ENCODE assay signal across 14 mouse cellular contexts in genomic region chr19:7317716-7318115, GRCm38 (mm10).
"Had no signal": no experiment of that assay in that cellular context is flagged by ENCODE, and none has a peak within 500 bp of the region (broad histone marks: within the 10 kb centered on the region; RNA-seq: fewer than 3 reads in every experiment).

No protein-coding gene starts in this region.

- H3K4me3 ChIP-seq: kidney, embryonic 15.5 days; left cerebral cortex, adult 2 months; midbrain, embryonic 12.5 days; midbrain, embryonic 15.5 days had no signal

- H3K9me3 ChIP-seq: kidney, embryonic 15.5 days; midbrain, embryonic 12.5 days; midbrain, embryonic 15.5 days had no signal

- H3K36me3 ChIP-seq: midbrain, embryonic 12.5 days; midbrain, embryonic 15.5 days had no signal

- H3K4me2 ChIP-seq: kidney, embryonic 15.5 days; lung, embryonic 14.5 days; midbrain, embryonic 12.5 days; midbrain, embryonic 15.5 days had no signal

- DNase-seq: kidney, adult 11 months; kidney, adult 8-10 months; kidney, postnatal 10 days; kidney, postnatal 36 days; layer of hippocampus, postnatal 36 days; liver, postnatal 0 days; lung, embryonic 14.5 days; thymus, postnatal 25 days had no signal

- H3K27me3 ChIP-seq: kidney, embryonic 15.5 days; midbrain, embryonic 12.5 days; midbrain, embryonic 15.5 days had no signal

- H3K27ac ChIP-seq: kidney, embryonic 15.5 days; left cerebral cortex, adult 2 months; liver, embryonic 14.5 days; macrophage; midbrain, embryonic 12.5 days; midbrain, embryonic 15.5 days had no signal
